Comparison of ENCODE assay signal across 8 mouse cellular contexts in genomic region chr1:41264214-41264613, GRCm38 (mm10).
DNase-seq lines count a peak whose midpoint lies in the region; ATAC-seq and TF ChIP-seq lines count a peak whose summit lies in the region.
"Had no signal": no experiment of that assay in that cellular context is flagged by ENCODE, and none has a peak within 500 bp of the region (broad histone marks: within the 10 kb centered on the region; RNA-seq: fewer than 3 reads in every experiment).

No protein-coding gene starts in this region.

- H3K36me3 ChIP-seq in hindbrain, embryonic 14.5 days (replicated peaks; ENCODE audit: control insufficient read depth, insufficient read depth): no peaks in the 10 kb centered on the region
- H3K36me3 ChIP-seq in hindbrain, embryonic 12.5 days: no peaks in the 10 kb centered on the region
- H3K36me3 ChIP-seq in hindbrain, postnatal 0 days (ENCODE audit: insufficient read depth, low read length): no peaks in the 10 kb centered on the region

- H3K4me3 ChIP-seq in hindbrain, embryonic 14.5 days (replicated peaks; ENCODE audit: low read length): no peak overlapping the region
- no peak overlapping the region for H3K4me3 ChIP-seq in hindbrain, embryonic 12.5 days
- no peak overlapping the region for H3K4me3 ChIP-seq in hindbrain, postnatal 0 days (ENCODE audit: low read length)
- H3K4me3 ChIP-seq: forebrain, embryonic 13.5 days had no signal

- no peak overlapping the region for H3K4me2 ChIP-seq in hindbrain, embryonic 14.5 days (replicated peaks)
- H3K4me2 ChIP-seq in hindbrain, embryonic 12.5 days (replicated peaks): no peak overlapping the region
- H3K4me2 ChIP-seq in hindbrain, postnatal 0 days (ENCODE audit: low read depth, low read length): no peak overlapping the region
- H3K4me2 ChIP-seq: forebrain, embryonic 13.5 days had no signal

- TF ChIP-seq CTCF in hindbrain, postnatal 0 days (IDR thresholded peaks at IDR 0.05; ENCODE audit: low read depth): peak; percentile 60

- no peak for ATAC-seq in hindbrain, embryonic 14.5 days (ENCODE audit: low FRiP score)
- ATAC-seq in hindbrain, embryonic 12.5 days (ENCODE audit: low FRiP score): no peak
- ATAC-seq in hindbrain, postnatal 0 days: no peak
- ATAC-seq: forebrain, embryonic 13.5 days had no signal

- no peaks in the 10 kb centered on the region for H3K4me1 ChIP-seq in hindbrain, embryonic 14.5 days (replicated peaks; ENCODE audit: control insufficient read depth, insufficient read depth, low read length)
- H3K4me1 ChIP-seq in hindbrain, embryonic 12.5 days: 0 out of 2 replicates have a peak, but pooled peaks cover 3% of the 10 kb centered on the region
- H3K4me1 ChIP-seq in hindbrain, postnatal 0 days (ENCODE audit: insufficient read depth, low read length): no peaks in the 10 kb centered on the region

- H3K27me3 ChIP-seq in hindbrain, embryonic 14.5 days (ENCODE audit: control insufficient read depth, insufficient read depth, low read length): no peaks in the 10 kb centered on the region
- no peaks in the 10 kb centered on the region for H3K27me3 ChIP-seq in hindbrain, embryonic 12.5 days
- H3K27me3 ChIP-seq in hindbrain, postnatal 0 days (ENCODE audit: insufficient read depth, low read length): no peaks in the 10 kb centered on the region
- H3K27me3 ChIP-seq: forebrain, embryonic 13.5 days had no signal

- no peak overlapping the region for H3K9ac ChIP-seq in hindbrain, embryonic 14.5 days
- no peak overlapping the region for H3K9ac ChIP-seq in hindbrain, embryonic 12.5 days
- no peak overlapping the region for H3K9ac ChIP-seq in hindbrain, postnatal 0 days (replicated peaks; ENCODE audit: low read length)
- H3K9ac ChIP-seq: forebrain, embryonic 13.5 days had no signal

- peak; percentile 58 for DNase-seq in hindbrain, embryonic 14.5 days (ENCODE audit: low spot score)
- peak; percentile 25 for DNase-seq in 416B (ENCODE audit: low read depth)
- peak; percentile 20 for DNase-seq in Muller cell, postnatal 12 days (ENCODE audit: inconsistent ontology term)
- DNase-seq in hindbrain, postnatal 0 days (ENCODE audit: low spot score): peak; percentile 64
- DNase-seq in urinary bladder, postnatal 25 days (ENCODE audit: low spot score): no peak
- DNase-seq in gastrocnemius, adult 18-20 months (ENCODE audit: low spot score): no peak

- H3K9me3 ChIP-seq in hindbrain, embryonic 14.5 days (ENCODE audit: control insufficient read depth, low read length): no peaks in the 10 kb centered on the region
- no peaks in the 10 kb centered on the region for H3K9me3 ChIP-seq in hindbrain, embryonic 12.5 days (replicated peaks)
- H3K9me3 ChIP-seq in hindbrain, postnatal 0 days (ENCODE audit: low read length): no peaks in the 10 kb centered on the region
- H3K9me3 ChIP-seq: forebrain, embryonic 13.5 days had no signal

- WGBS in hindbrain, embryonic 14.5 days: 33% methylated on average over 10 of the region's 10 CpGs
- 35% methylated on average over 10 of the region's 10 CpGs for WGBS in hindbrain, embryonic 12.5 days
- WGBS in hindbrain, postnatal 0 days: 41% methylated on average over 10 of the region's 10 CpGs

- no peak overlapping the region for H3K27ac ChIP-seq in hindbrain, embryonic 14.5 days
- H3K27ac ChIP-seq in hindbrain, embryonic 12.5 days: no peak overlapping the region
- no peak overlapping the region for H3K27ac ChIP-seq in hindbrain, postnatal 0 days
- H3K27ac ChIP-seq: forebrain, embryonic 13.5 days had no signal

Comparison
In these comparisons a context has a peak if more than half of its experiments do, and no peak if none do; other contexts are left out.
1. DNase-seq: peak in hindbrain, embryonic 14.5 days (single experiment), 416B (single experiment), Muller cell, postnatal 12 days (single experiment) and hindbrain, postnatal 0 days (single experiment); none in urinary bladder, postnatal 25 days (single experiment) and gastrocnemius, adult 18-20 months (single experiment).